Mouse (Mus musculus) liver, postnatal 0 days (tissue): Measurements from ENCODE around the gene Sctr. TPM values are rescaled to one million over a fixed set of nuclear protein-coding genes. Genes with fewer than 3 reads are reported as not detected.
A peak's percentile ranks its signal among the peaks of the same experiment; 100 is the strongest.

Source experiments
- ATAC-seq: fragments of 200-750 bp; cut with Nextera tagmentation; 2 replicates; pipeline ENCODE4 v1.8.0; 2017; ENCODE audit warnings: mild to moderate bottlenecking, moderate library complexity
- DNase-seq: peaks from one replicate; pipeline ENCODE4 v3.0.0-alpha.2; 2016
- H3K27ac ChIP-seq: fragments of 300-500 bp; sonication (generic); 2 replicates; pipeline ENCODE4 v1.5.1; 2014; ENCODE audit warnings: antibody characterized with exemption, moderate library complexity, mild to moderate bottlenecking, low read depth
- H3K27me3 ChIP-seq: fragments of 300-500 bp; sonication (generic); 2 replicates; pipeline ENCODE4 v1.6.1; 2014; ENCODE audit warnings: low read length, control low read depth, mixed read lengths; ENCODE audit not compliant: insufficient read depth
- H3K36me3 ChIP-seq: fragments of 300-500 bp; sonication (generic); replicated peaks from 2 replicates; pipeline ENCODE4 v1.6.1; 2014; ENCODE audit warnings: mild to moderate bottlenecking, control low read depth, low read length, moderate library complexity, mixed read lengths; ENCODE audit not compliant: insufficient read depth
- H3K4me1 ChIP-seq: fragments of 300-500 bp; sonication (generic); 2 replicates; pipeline ENCODE4 v1.6.1; 2014; ENCODE audit warnings: antibody characterized with exemption, mild to moderate bottlenecking, control low read depth; ENCODE audit not compliant: insufficient read depth
- H3K4me2 ChIP-seq: fragments of 300-500 bp; sonication (generic); 2 replicates; pipeline ENCODE4 v1.6.1; 2014; ENCODE audit warnings: low read depth, mild to moderate bottlenecking, low read length, moderate library complexity, mixed read lengths
- H3K4me3 ChIP-seq: fragments of 300-500 bp; sonication (generic); 2 replicates; pipeline ENCODE4 v1.5.1; 2014; ENCODE audit warnings: low read depth, low read length
- H3K9ac ChIP-seq: fragments of 300-500 bp; sonication (generic); replicated peaks from 2 replicates; pipeline ENCODE4 v1.6.1; 2014; ENCODE audit warnings: mild to moderate bottlenecking, moderate library complexity
- H3K9me3 ChIP-seq: fragments of 300-500 bp; sonication (generic); 2 replicates; pipeline ENCODE4 v1.6.1; 2016; ENCODE audit warnings: mild to moderate bottlenecking, control low read depth, low read length, mixed read lengths
- CTCF ChIP-seq: sonication (generic); IDR thresholded peaks from 2 replicates; pipeline ENCODE4 v1.5.1; 2016; ENCODE audit warnings: antibody characterized with exemption, low read depth
- EP300 ChIP-seq: IDR thresholded peaks from 2 replicates; pipeline ENCODE4 v1.6.1; 2016; ENCODE audit warnings: antibody characterized with exemption, low read depth, mild to moderate bottlenecking
- WGBS: fragments of 180-500 bp; shearing (Covaris S2); extraction: QIAGEN DNeasy Blood & Tissue Kit; methylation state at CpG from one replicate; pipeline ENCODE4 v1.1.7; 2014; ENCODE audit not compliant: insufficient replicate concordance; 5-methylcytosine and 5-hydroxymethylcytosine counted together
- polyA plus RNA-seq: library from polyadenylated mRNA; unstranded; fragments of >200 nt; fragmentation: Nextera tagmentation; extraction: Ambion mirVana; gene quantifications from 2 replicates; pipeline ENCODE4 v1.2.1, GENCODE M21; 2015

The Sctr gene
- polyA plus RNA-seq, 1 experiment from 2014 or later: 0.05 TPM

DNA sequence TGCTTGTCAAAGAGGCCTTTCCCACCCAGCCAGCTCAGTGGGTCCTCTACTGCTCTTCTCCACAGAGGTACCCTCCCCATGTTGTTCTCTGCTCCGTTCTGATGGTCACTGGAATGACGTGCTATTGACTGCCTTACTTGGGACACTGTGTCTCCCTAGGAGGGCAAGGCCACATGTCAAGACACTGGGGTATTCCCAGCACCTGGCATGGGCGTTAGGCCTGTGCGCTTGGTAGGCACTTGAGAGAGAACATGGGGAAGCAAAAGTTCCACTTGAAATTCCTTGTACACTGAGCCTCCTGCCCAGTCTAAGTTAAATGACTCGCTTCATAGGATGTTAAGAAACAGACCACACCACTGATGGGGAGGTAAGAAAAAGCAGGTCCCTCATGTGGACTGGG is 62.4 kb downstream of the Sctr start:
- no peak overlapping the region for H3K4me3 ChIP-seq
- no peak overlapping the region for H3K9ac ChIP-seq
- no peaks in the 10 kb centered on the region for H3K9me3 ChIP-seq
- H3K4me2 ChIP-seq: no peak overlapping the region
- 0 out of 2 replicates have a peak, but pooled peaks cover 7% of the 10 kb centered on the region for H3K36me3 ChIP-seq
- H3K27me3 ChIP-seq: no peaks in the 10 kb centered on the region
- no peak for TF ChIP-seq CTCF
- TF ChIP-seq EP300: no peak
- no peak for ATAC-seq
- H3K27ac ChIP-seq: 0 out of 2 replicates have a peak overlapping the region, but pooled peaks have one; percentile 11
- WGBS: 74% methylated on average over 5 of the region's 5 CpGs
- DNase-seq: no peak
- peaks cover 29% of the 10 kb centered on the region for H3K4me1 ChIP-seq

DNA sequence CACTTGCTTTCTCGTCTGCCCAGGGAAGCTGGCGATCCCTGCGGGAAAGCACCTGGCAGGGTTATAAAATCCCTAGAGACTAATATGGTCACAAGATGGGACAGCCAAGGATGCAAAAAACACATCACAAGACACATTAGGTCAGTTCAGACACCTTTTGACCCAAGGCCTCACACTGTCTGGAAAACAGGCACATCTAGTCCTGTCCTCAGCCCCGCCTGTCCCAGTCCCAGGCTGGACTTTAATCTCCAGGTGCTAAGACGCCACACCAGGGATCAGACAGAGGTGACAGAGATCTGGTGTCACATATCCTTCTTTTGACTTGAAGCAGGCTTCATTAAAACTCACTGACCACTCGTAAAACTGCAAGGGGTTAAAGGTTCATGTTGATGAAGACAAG is 63.5 kb downstream of the Sctr start:
- H3K27ac ChIP-seq: peak overlapping the region; percentile 55; the same call in 1 of the 2 replicates
- DNase-seq: no peak

DNA sequence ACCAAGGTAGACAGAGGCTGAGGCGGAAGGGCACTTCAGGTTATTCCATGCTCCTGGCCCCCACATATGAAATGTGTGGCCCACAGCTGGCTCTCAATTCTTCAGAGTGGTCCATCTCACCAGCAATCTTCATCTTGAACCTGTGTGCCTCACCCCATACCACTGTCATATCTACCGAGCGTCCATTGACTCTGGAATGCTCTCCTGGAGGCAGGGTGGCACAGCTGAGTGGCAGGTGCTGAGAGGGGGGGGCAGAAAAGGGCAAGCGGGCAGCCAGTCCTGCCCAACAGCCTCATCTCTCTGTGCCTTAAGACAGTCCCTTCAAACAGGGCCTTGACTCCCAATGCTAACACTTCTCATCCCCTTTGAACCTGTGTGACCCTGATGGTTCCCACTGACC is 64.4 kb downstream of the Sctr start:
- H3K4me2 ChIP-seq: peak overlapping the region; percentile 78
- H3K9ac ChIP-seq: no peak overlapping the region
- peaks cover 29% of the 10 kb centered on the region for H3K4me1 ChIP-seq
- WGBS: 60% methylated on average over 4 of the region's 4 CpGs
- 0 out of 2 replicates have a peak, but pooled peaks cover 7% of the 10 kb centered on the region for H3K36me3 ChIP-seq
- TF ChIP-seq CTCF: no peak
- TF ChIP-seq EP300: no peak
- H3K9me3 ChIP-seq: no peaks in the 10 kb centered on the region
- no peak for ATAC-seq
- no peaks in the 10 kb centered on the region for H3K27me3 ChIP-seq
- no peak overlapping the region for H3K4me3 ChIP-seq
- no peak for DNase-seq
- no peak overlapping the region for H3K27ac ChIP-seq

More for the DNA sequence above, 63.5 kb downstream of the Sctr start:
- WGBS: 69% methylated on average over 6 of the region's 6 CpGs
- TF ChIP-seq EP300: no peak
- no peak for TF ChIP-seq CTCF
- H3K36me3 ChIP-seq: 0 out of 2 replicates have a peak, but pooled peaks cover 7% of the 10 kb centered on the region
- H3K27me3 ChIP-seq: no peaks in the 10 kb centered on the region
- H3K4me3 ChIP-seq: no peak overlapping the region
- H3K4me2 ChIP-seq: peak overlapping the region; percentile 0; the same call in 1 of the 2 replicates
- H3K9me3 ChIP-seq: no peaks in the 10 kb centered on the region
- H3K4me1 ChIP-seq: peaks cover 30% of the 10 kb centered on the region
- ATAC-seq: no peak
- H3K9ac ChIP-seq: no peak overlapping the region

DNA sequence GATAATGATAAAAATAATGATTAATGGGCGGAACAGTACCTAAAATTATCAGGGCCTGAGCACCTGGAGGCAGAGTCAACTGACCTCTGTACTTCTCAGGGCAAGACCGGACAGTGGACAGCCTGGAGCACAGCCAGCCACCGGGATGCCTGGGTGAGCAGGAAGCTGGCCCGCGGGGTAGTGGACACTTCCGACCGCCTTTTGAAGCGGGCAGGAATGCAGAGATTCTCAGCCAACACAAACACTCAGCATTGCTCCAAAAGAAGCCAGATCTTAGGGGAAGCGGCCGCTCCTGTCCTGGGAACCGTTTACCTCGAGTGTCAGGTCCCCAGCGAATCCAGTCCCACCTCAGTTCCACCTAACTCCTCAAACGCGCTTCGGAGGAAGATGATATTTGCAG is 66.2 kb downstream of the Sctr start:
- H3K4me2 ChIP-seq: peak overlapping the region; percentile 78
- no peaks in the 10 kb centered on the region for H3K9me3 ChIP-seq
- H3K9ac ChIP-seq: peak overlapping the region; percentile 62
- DNase-seq (peak; percentile 76), ATAC-seq (peak; percentile 46)
- peak overlapping the region; percentile 75 for H3K27ac ChIP-seq
- H3K27me3 ChIP-seq: no peaks in the 10 kb centered on the region
- H3K4me3 ChIP-seq: peak overlapping the region; percentile 52
- TF ChIP-seq EP300 (no peak), CTCF (no peak)
- H3K36me3 ChIP-seq: no peaks in the 10 kb centered on the region
- peaks cover 25% of the 10 kb centered on the region for H3K4me1 ChIP-seq
- 8% methylated on average over 16 of the region's 16 CpGs for WGBS

DNA sequence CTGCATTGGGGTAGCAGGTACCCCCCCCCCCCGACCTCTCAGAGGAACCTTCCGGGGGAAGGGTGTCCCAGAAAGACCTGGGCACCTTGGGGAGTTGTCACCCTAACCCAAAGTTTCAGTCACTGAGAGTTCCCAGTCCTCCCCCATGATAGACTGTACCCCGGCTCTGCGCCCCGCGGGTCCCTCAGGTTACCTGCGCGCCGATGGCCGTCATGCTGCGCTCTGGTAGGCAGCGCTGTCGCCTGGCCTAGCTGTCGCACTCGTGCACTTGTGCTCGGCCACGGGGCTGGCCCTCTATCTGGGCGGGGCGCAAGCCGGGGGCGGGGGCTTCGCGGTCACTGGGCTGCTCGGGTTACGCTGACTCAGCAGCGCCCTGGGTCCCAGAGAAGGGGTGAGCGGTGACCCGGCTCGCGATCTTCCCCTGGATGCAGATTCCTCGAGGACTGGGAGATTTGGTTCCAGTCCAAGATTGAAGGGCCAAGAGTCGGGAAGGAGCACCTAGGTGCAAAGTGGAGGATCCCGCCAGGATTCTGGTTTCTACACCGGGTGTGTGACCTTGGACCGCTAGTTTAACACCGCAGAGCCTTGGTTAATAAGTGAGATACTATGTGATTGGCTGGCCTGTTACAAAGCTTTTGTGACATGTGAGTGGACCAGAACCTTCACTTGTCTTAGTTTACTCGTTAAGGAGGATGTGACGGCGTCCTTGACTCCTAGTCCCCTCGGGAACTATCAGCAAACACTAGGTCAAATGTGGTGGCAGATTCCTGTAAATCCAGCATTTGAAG is 67.0 kb downstream of the Sctr start, which contains the start of gene Tmem37:
TSS of gene Tmem37 (minus strand) at position 556 of the 788 bp plus-strand sequence.
- TF ChIP-seq CTCF (no peak), EP300 (no peak)

DNA sequence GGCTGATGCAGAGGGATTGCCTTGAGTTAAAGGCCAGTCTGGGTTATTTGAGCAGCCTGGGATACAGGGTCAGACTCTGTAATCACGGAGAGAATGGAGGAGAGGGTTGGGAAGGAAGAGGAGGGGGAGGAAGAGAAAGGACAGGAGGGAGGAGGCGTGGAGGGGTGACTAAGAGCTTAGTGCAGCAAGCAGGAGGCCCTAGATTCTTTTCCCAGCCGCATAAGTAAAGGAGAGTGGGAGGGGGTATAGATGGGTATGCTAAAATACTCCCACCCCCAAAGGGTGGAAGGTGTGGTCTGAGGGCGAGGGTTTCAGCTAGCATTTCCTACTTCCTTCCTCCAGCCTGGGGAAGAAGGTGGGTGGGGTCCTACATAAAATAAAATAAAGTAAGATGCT is 67.6 kb downstream of the Sctr start:
- Histone ChIP-seq H3K27me3 (no peaks in the 10 kb centered on the region), H3K4me1 (peaks cover 23% of the 10 kb centered on the region), H3K9ac (peak overlapping the region; percentile 62), H3K27ac (peak overlapping the region; percentile 75), H3K4me3 (peak overlapping the region; percentile 52; the same call in 1 of the 2 replicates), H3K4me2 (peak overlapping the region; percentile 78), H3K36me3 (no peaks in the 10 kb centered on the region), H3K9me3 (no peaks in the 10 kb centered on the region)
- 27% methylated on average over 4 of the region's 4 CpGs for WGBS
- DNase-seq: no peak
- TF ChIP-seq CTCF (no peak), EP300 (no peak)
- ATAC-seq: no peak

More for the DNA sequence above, 67.0 kb downstream of the Sctr start, which contains the start of gene Tmem37:
- H3K9ac ChIP-seq: peak within 1 kb of the TSS; percentile 62
- no peaks in the 10 kb centered on the region for H3K36me3 ChIP-seq
- H3K9me3 ChIP-seq: no peaks in the 10 kb centered on the region
- peak; percentile 85 for DNase-seq
- H3K4me1 ChIP-seq: peaks cover 25% of the 10 kb centered on the region
- peak; percentile 92 for ATAC-seq
- peak within 1 kb of the TSS; percentile 52 for H3K4me3 ChIP-seq
- 3% methylated on average over 40 of the region's 40 CpGs for WGBS
- peak within 1 kb of the TSS; percentile 75 for H3K27ac ChIP-seq
- no peaks in the 10 kb centered on the region for H3K27me3 ChIP-seq
- H3K4me2 ChIP-seq: peak within 1 kb of the TSS; percentile 78
